Mouse (Mus musculus): ENCODE measurements around the gene Grem1.

DNA sequence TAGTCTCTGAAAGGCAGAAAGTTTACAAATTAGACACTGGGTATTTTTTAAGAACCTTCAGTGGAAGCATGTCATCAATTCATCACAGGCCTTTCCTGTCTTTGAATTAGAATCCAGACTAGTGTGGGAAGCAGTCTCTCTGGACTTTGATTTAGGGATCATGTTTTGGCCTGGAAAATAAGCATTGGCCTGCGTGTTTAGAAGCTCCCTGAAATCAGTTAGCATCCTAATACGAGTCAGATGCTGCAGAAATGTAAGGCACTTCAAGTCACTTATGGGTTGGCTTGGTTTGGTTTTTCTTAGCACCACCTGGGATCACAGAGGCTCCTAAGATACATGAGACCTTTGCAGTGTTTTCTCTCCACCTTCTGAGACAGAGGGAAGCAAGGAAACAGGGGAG lies 43.6 kb downstream of the Grem1 start:
- no peak for TF ChIP-seq CTCF (IDR thresholded peaks at IDR 0.05; ENCODE audit: low read depth)
- TF ChIP-seq EP300 (optimal IDR thresholded peaks at IDR 0.05), result no peak
